ENCODE assay signal across 8 mouse cellular contexts in genomic region chr9:44772750-44773651, GRCm38 (mm10). TPM values are rescaled to one million over a fixed set of nuclear protein-coding genes. Genes with fewer than 3 reads are reported as not detected.
DNase-seq lines count a peak whose midpoint lies in the region; ATAC-seq and TF ChIP-seq lines count a peak whose summit lies in the region.

No protein-coding gene starts in this region.

- H3K9ac ChIP-seq in heart, embryonic 12.5 days = peak overlapping the region; percentile 83
- peak overlapping the region; percentile 91 for H3K9ac ChIP-seq in kidney, postnatal 0 days (ENCODE audit: low read depth, low read length)
- peak overlapping the region; percentile 73 for H3K9ac ChIP-seq in liver, embryonic 11.5 days (ENCODE audit: low read depth, low read length)
- H3K9ac ChIP-seq in stomach, embryonic 14.5 days (replicated peaks; ENCODE audit: low read depth, low read length) = peak overlapping the region; percentile 64

- H3K4me2 ChIP-seq in heart, embryonic 12.5 days = peak overlapping the region; percentile 90
- peak overlapping the region; percentile 80 for H3K4me2 ChIP-seq in kidney, postnatal 0 days (ENCODE audit: low read length)
- peak overlapping the region; percentile 97 for H3K4me2 ChIP-seq in liver, embryonic 11.5 days
- peak overlapping the region; percentile 73 for H3K4me2 ChIP-seq in stomach, embryonic 14.5 days (replicated peaks; ENCODE audit: low read depth, low read length)

- H3K4me1 ChIP-seq in heart, embryonic 12.5 days (replicated peaks) = peaks cover 11% of the 10 kb centered on the region
- no peaks in the 10 kb centered on the region for H3K4me1 ChIP-seq in kidney, postnatal 0 days (replicated peaks; ENCODE audit: insufficient read depth, low read length)
- peaks cover 2% of the 10 kb centered on the region for H3K4me1 ChIP-seq in liver, embryonic 11.5 days (replicated peaks; ENCODE audit: control insufficient read depth, insufficient read depth, low read length)
- 0 out of 2 replicates have a peak, but pooled peaks cover 3% of the 10 kb centered on the region for H3K4me1 ChIP-seq in stomach, embryonic 14.5 days (ENCODE audit: control insufficient read depth, insufficient read depth, low read length)

- H3K27me3 ChIP-seq in heart, embryonic 12.5 days (replicated peaks) = no peaks in the 10 kb centered on the region
- no peaks in the 10 kb centered on the region for H3K27me3 ChIP-seq in kidney, postnatal 0 days (ENCODE audit: insufficient read depth, low read length)
- H3K27me3 ChIP-seq in liver, embryonic 11.5 days (replicated peaks; ENCODE audit: control insufficient read depth, insufficient read depth, low read length) = no peaks in the 10 kb centered on the region
- H3K27me3 ChIP-seq in stomach, embryonic 14.5 days (ENCODE audit: control insufficient read depth, insufficient read depth, low read length) = no peaks in the 10 kb centered on the region

- H3K27ac ChIP-seq in heart, embryonic 12.5 days (ENCODE audit: poor library complexity, severe bottlenecking) = peak overlapping the region; percentile 91
- peak overlapping the region; percentile 95 for H3K27ac ChIP-seq in kidney, postnatal 0 days
- H3K27ac ChIP-seq in liver, embryonic 11.5 days (ENCODE audit: low read depth, low read length) = peak overlapping the region; percentile 71
- peak overlapping the region; percentile 82 for H3K27ac ChIP-seq in stomach, embryonic 14.5 days (ENCODE audit: low read length)

- TF ChIP-seq CTCF in kidney, postnatal 0 days (IDR thresholded peaks at IDR 0.05; ENCODE audit: low read depth) = peak; percentile 96

- WGBS in heart, embryonic 12.5 days = under 1% methylated on average over 41 of the region's 41 CpGs
- WGBS in kidney, postnatal 0 days = under 1% methylated on average over 41 of the region's 41 CpGs
- under 1% methylated on average over 41 of the region's 41 CpGs for WGBS in liver, embryonic 11.5 days
- WGBS in stomach, embryonic 14.5 days = under 1% methylated on average over 41 of the region's 41 CpGs

- ATAC-seq in erythroid progenitor cell, adult 5-6 weeks (replicated peaks; ENCODE audit: low FRiP score, poor library complexity, severe bottlenecking) = peak; percentile 99
- ATAC-seq in heart, embryonic 12.5 days (ENCODE audit: insufficient number of reproducible peaks, low FRiP score) = peak; percentile 98
- peak; percentile 99 for ATAC-seq in kidney, postnatal 0 days (replicated peaks; ENCODE audit: low FRiP score, low read depth)
- ATAC-seq in liver, embryonic 11.5 days (replicated peaks; ENCODE audit: low FRiP score) = peak; percentile 98
- peak; percentile 100 for ATAC-seq in stomach, embryonic 14.5 days (ENCODE audit: insufficient number of reproducible peaks, insufficient read depth, low FRiP score, low read depth)

- no peaks in the 10 kb centered on the region for H3K9me3 ChIP-seq in heart, embryonic 12.5 days (replicated peaks)
- H3K9me3 ChIP-seq in kidney, postnatal 0 days (replicated peaks; ENCODE audit: low read length) = no peaks in the 10 kb centered on the region
- no peaks in the 10 kb centered on the region for H3K9me3 ChIP-seq in liver, embryonic 11.5 days (ENCODE audit: control insufficient read depth, low read length)
- no peaks in the 10 kb centered on the region for H3K9me3 ChIP-seq in stomach, embryonic 14.5 days (ENCODE audit: control insufficient read depth, low read depth, low read length)

- peak overlapping the region; percentile 69 for H3K4me3 ChIP-seq in heart, embryonic 12.5 days
- H3K4me3 ChIP-seq in kidney, postnatal 0 days (replicated peaks; ENCODE audit: low read depth, low read length) = peak overlapping the region; percentile 80
- H3K4me3 ChIP-seq in liver, embryonic 11.5 days (ENCODE audit: low read depth, low read length) = peak overlapping the region; percentile 79
- H3K4me3 ChIP-seq in stomach, embryonic 14.5 days (ENCODE audit: low read depth, low read length) = peak overlapping the region; percentile 67

- H3K36me3 ChIP-seq in heart, embryonic 12.5 days = peaks cover 13% of the 10 kb centered on the region
- peaks cover 3% of the 10 kb centered on the region; the same call in 1 of the 2 replicates for H3K36me3 ChIP-seq in kidney, postnatal 0 days (ENCODE audit: insufficient read depth, low read length)
- H3K36me3 ChIP-seq in liver, embryonic 11.5 days (ENCODE audit: control insufficient read depth, insufficient read depth, low read length) = no peaks in the 10 kb centered on the region
- H3K36me3 ChIP-seq in stomach, embryonic 14.5 days (ENCODE audit: control insufficient read depth, insufficient read depth, low read length) = peaks cover 11% of the 10 kb centered on the region; the same call in 1 of the 2 replicates

- DNase-seq in CD4-positive helper T cell, adult 2 months (ENCODE audit: low read depth, low spot score) = peak; percentile 97
- peak; percentile 89 for DNase-seq in brain, embryonic 18.5 days (ENCODE audit: low read depth, low spot score)
- peak; percentile 99 for DNase-seq in kidney, postnatal 0 days (ENCODE audit: low spot score)
- DNase-seq in liver, embryonic 11.5 days (ENCODE audit: low spot score) = peak; percentile 90
- DNase-seq in naive thymus-derived CD4-positive, alpha-beta T cell, adult 2 months (ENCODE audit: low read depth) = peak; percentile 97

RNA-seq across cellular contexts. Expression of gene Ift46, which starts 5.3 kb away (rescaled TPM):
- total RNA-seq in erythroid progenitor cell, adult 5-6 weeks (2015; ENCODE audit: low replicate concordance) = 15.1 and 18.4 TPM in 2 replicates
- total RNA-seq in erythroid progenitor cell, adult 5-6 weeks (2017; ENCODE audit: low replicate concordance) = 4.7 and 18.2 TPM in 2 replicates
- 63.1 and 71.9 TPM in 2 replicates for polyA plus RNA-seq in heart, embryonic 12.5 days (2016; fragmentation: Nextera tagmentation; extraction: Ambion mirVana)
- polyA plus RNA-seq in kidney, postnatal 0 days (2015; fragmentation: Nextera tagmentation; extraction: Ambion mirVana) = 98.3 and 109 TPM in 2 replicates
- 48.9 and 54.0 TPM in 2 replicates for polyA plus RNA-seq in liver, embryonic 11.5 days (2014; fragmentation: Nextera tagmentation; extraction: Ambion mirVana)
- polyA plus RNA-seq in stomach, embryonic 14.5 days (2014; fragmentation: Nextera tagmentation; extraction: Ambion mirVana) = 105 and 119 TPM in 2 replicates

RNA-seq across cellular contexts. Expression of gene Arcn1, which starts 5.4 kb away (rescaled TPM):
- total RNA-seq in erythroid progenitor cell, adult 5-6 weeks (2015; ENCODE audit: low replicate concordance) = 64.6 and 68.1 TPM in 2 replicates
- 58.0 and 97.5 TPM in 2 replicates for total RNA-seq in erythroid progenitor cell, adult 5-6 weeks (2017; ENCODE audit: low replicate concordance)
- 151 and 160 TPM in 2 replicates for polyA plus RNA-seq in heart, embryonic 12.5 days (2016; fragmentation: Nextera tagmentation; extraction: Ambion mirVana)
- 135 and 149 TPM in 2 replicates for polyA plus RNA-seq in kidney, postnatal 0 days (2015; fragmentation: Nextera tagmentation; extraction: Ambion mirVana)
- 171 and 202 TPM in 2 replicates for polyA plus RNA-seq in liver, embryonic 11.5 days (2014; fragmentation: Nextera tagmentation; extraction: Ambion mirVana)
- polyA plus RNA-seq in stomach, embryonic 14.5 days (2014; fragmentation: Nextera tagmentation; extraction: Ambion mirVana) = 202 and 209 TPM in 2 replicates

RNA-seq across cellular contexts. Expression of gene Tmem25, which starts 26.1 kb away (rescaled TPM):
- not detected in 2 replicates for total RNA-seq in erythroid progenitor cell, adult 5-6 weeks (2015; ENCODE audit: low replicate concordance)
- not detected in 2 replicates for total RNA-seq in erythroid progenitor cell, adult 5-6 weeks (2017; ENCODE audit: low replicate concordance)
- 2.2 and 2.4 TPM in 2 replicates for polyA plus RNA-seq in heart, embryonic 12.5 days (2016; fragmentation: Nextera tagmentation; extraction: Ambion mirVana)
- polyA plus RNA-seq in kidney, postnatal 0 days (2015; fragmentation: Nextera tagmentation; extraction: Ambion mirVana) = 36.0 and 38.0 TPM in 2 replicates
- polyA plus RNA-seq in liver, embryonic 11.5 days (2014; fragmentation: Nextera tagmentation; extraction: Ambion mirVana) = 1.2 and 1.6 TPM in 2 replicates
- 3.2 and 3.5 TPM in 2 replicates for polyA plus RNA-seq in stomach, embryonic 14.5 days (2014; fragmentation: Nextera tagmentation; extraction: Ambion mirVana)

RNA-seq across cellular contexts. Expression of gene Ttc36, which starts 29.9 kb away (rescaled TPM):
- not detected in 2 replicates for total RNA-seq in erythroid progenitor cell, adult 5-6 weeks (2015; ENCODE audit: low replicate concordance)
- total RNA-seq in erythroid progenitor cell, adult 5-6 weeks (2017; ENCODE audit: low replicate concordance) = not detected in 2 replicates
- polyA plus RNA-seq in heart, embryonic 12.5 days (2016; fragmentation: Nextera tagmentation; extraction: Ambion mirVana) = not detected in 2 replicates
- polyA plus RNA-seq in kidney, postnatal 0 days (2015; fragmentation: Nextera tagmentation; extraction: Ambion mirVana) = 514 and 515 TPM in 2 replicates
- polyA plus RNA-seq in liver, embryonic 11.5 days (2014; fragmentation: Nextera tagmentation; extraction: Ambion mirVana) = 5.2 and 7.3 TPM in 2 replicates
- polyA plus RNA-seq in stomach, embryonic 14.5 days (2014; fragmentation: Nextera tagmentation; extraction: Ambion mirVana) = 0.42 and 1.7 TPM in 2 replicates

RNA-seq across cellular contexts. Expression of gene Phldb1, which starts 38.0 kb away (rescaled TPM):
- 3.8 TPM in 1 of 2 replicates, not detected in the other for total RNA-seq in erythroid progenitor cell, adult 5-6 weeks (2015; ENCODE audit: low replicate concordance)
- 0.26 and 4.4 TPM in 2 replicates for total RNA-seq in erythroid progenitor cell, adult 5-6 weeks (2017; ENCODE audit: low replicate concordance)
- 34.8 and 36.9 TPM in 2 replicates for polyA plus RNA-seq in heart, embryonic 12.5 days (2016; fragmentation: Nextera tagmentation; extraction: Ambion mirVana)
- polyA plus RNA-seq in kidney, postnatal 0 days (2015; fragmentation: Nextera tagmentation; extraction: Ambion mirVana) = 24.2 and 24.4 TPM in 2 replicates
- 10.6 and 10.9 TPM in 2 replicates for polyA plus RNA-seq in liver, embryonic 11.5 days (2014; fragmentation: Nextera tagmentation; extraction: Ambion mirVana)
- polyA plus RNA-seq in stomach, embryonic 14.5 days (2014; fragmentation: Nextera tagmentation; extraction: Ambion mirVana) = 26.7 and 26.8 TPM in 2 replicates

Comparison
In these comparisons a context has a peak if more than half of its experiments do, and no peak if none do; other contexts are left out.
1. Peak in every context shown above with its lines: DNase-seq, ATAC-seq, H3K4me3 ChIP-seq and H3K27ac ChIP-seq.